Mouse (Mus musculus) embryonic fibroblast, embryonic 13.5 days (primary cell): ENCODE measurements around the gene Rnf144b.

Experiments
- CTCF ChIP-seq: IDR thresholded peaks from 2 replicates; pipeline ENCODE4 v1.5.1; 2011; ENCODE audit warnings: mild to moderate bottlenecking, control low read depth, low read length, moderate library complexity, borderline replicate concordance; ENCODE audit not compliant: insufficient read depth
- POLR2A ChIP-seq: IDR thresholded peaks from 2 replicates; pipeline ENCODE4 v1.6.1; 2011; ENCODE audit warnings: low read depth, mild to moderate bottlenecking, control low read depth, low read length, moderate library complexity

- no peak for TF ChIP-seq CTCF
- TF ChIP-seq POLR2A = no peak
Measured at GRCm38 (mm10) chr13:47226521-47226920, 104.1 kb downstream of the Rnf144b start.
